Mouse (Mus musculus): ENCODE measurements around the gene Gpr75. TPM values are rescaled to one million over a fixed set of nuclear protein-coding genes. Genes with fewer than 3 reads are reported as not detected.

Gpr75 gene
- not detected for total RNA-seq (2021)

DNA sequence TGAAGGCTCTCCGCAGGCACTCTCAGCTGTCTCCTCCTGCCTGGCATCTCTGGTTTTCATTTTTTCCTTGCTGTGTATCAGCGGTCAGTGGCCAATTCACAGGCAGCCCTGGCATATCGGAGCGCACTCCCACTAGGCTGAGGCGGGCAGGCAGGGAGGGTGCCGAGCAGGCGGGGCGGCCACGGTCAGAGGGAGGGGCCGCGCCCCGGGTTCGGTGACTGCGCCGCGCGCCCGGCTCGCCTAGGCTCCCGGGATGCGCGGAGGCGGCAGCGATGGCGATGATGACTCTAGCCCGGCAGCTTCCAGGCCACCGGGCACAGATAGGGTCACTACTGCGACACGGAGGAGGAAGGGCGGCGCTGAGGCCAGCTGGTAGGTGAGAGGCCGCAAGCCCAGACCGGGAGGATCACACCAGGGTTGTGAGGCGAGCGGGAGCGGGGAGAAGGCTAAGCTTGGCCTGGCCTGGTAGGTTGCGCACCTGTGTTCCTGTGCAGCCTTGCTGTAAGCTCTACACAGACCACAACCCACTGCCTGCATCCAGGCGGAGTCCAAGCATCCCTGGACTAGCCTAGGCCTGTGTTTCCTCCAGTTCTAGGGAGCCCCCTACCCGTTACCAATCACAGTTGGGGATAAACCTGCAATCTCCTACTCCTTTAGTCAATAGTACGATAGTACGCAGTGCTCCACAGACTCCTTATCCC is at the start of gene Gpr75, which contains the start of gene Asb3:
Gpr75 (plus strand) TSS at position 188 of the 701 bp plus-strand sequence.
Asb3 (plus strand) TSS at position 246 of the 701 bp plus-strand sequence.
- peak; percentile 56 to 60 for DNase-seq
- intact Hi-C loops (cut with DNase I): no loop called here

- no peak for DNase-seq
- intact Hi-C loops (cut with DNase I): no loop called here
Observed at GRCm38 (mm10) chr11:30838793-30839192, 46.4 kb upstream of the Gpr75 start.

DNA sequence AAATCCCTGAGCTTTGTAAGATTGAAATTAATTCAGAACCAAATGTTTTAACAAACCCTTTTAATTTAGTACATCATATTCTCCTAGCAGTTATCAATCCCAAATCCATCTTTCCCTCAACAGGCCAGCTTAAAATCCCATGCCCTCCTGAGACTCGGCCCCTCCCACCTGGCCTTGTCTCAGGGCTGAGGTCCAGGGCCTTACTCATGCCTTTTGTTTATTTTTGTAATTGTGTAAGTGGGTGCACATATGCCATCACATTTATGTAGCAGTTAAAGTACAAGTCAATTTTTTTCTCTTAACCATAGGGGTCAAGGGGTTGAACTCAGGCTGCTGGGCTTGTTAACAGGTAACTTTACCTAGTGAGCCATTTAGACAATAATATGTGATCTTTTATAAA is 40.8 kb upstream of the Gpr75 start:
- intact Hi-C loops (cut with DNase I): no loop called here
- no peak for DNase-seq

- no peak for DNase-seq
- intact Hi-C loops (cut with DNase I): no loop called here
Observed at GRCm38 (mm10) chr11:30872425-30872824, 12.7 kb upstream of the Gpr75 start.

DNA sequence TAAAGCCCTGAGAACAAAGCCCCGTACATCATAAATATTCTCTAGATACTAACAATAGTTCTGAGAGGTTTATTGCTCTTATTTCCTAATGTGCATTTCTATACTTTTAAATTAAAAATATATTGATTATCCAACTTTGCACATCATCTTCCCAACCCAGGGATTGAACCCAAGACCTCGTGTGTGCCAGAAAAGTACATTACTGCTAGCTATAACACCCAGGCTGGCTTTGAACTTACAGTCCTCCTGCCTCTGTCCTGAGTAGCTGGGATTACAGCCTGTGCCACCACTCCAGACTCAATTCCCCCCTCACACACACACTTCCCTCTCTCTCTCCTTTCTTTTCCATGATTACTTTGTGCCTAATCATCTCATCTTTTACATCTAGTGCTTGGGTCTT is 3.0 kb downstream of the Gpr75 start:
- intact Hi-C loops (cut with DNase I): no loop called here
- no peak for DNase-seq

DNA sequence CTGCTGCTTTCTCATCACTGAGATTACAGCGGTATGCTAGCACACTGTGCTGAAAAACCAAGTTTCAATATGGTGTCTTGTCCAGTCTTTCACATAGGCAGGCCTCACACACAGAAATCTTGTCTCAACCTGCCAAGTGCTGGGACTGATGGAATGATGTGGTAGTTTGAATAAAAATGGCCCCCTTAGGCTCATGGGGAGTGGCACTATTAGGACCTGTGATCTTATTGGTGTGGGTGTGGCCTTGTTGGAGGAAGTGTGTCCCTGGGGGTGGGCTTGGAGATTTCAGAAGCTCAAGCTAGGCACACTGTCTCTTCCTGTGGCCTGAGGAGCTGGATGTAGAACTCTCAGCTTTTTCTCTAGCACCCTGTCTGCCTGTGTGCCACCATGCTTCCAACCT is 11.0 kb downstream of the Gpr75 start:
- intact Hi-C loops (cut with DNase I): no loop called here
- DNase-seq: no peak

DNA sequence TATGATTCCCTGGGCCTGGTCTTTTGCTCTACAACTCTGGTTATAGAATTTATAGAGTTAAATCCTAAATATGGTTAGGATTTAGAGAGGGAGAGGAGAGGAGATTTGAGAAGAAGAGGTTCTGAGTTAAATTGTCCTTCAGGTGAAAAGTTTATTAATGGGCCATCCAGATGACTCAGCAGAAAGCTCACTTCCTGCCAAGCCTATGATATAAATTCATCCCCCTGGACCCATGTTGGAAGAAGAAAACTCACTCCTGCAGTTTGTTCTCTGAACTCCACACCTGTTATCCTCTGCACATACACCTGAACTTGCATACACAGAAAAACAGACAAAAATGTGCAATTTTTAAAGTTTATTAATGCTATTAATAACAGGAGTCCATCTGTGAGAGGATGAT is 14.2 kb downstream of the Gpr75 start:
- no peak for DNase-seq
- intact Hi-C loops (cut with DNase I): no loop called here

- intact Hi-C loops (cut with DNase I): no loop called here
- DNase-seq: no peak
Observed at GRCm38 (mm10) chr11:30912311-30912710, 27.2 kb downstream of the Gpr75 start.

DNA sequence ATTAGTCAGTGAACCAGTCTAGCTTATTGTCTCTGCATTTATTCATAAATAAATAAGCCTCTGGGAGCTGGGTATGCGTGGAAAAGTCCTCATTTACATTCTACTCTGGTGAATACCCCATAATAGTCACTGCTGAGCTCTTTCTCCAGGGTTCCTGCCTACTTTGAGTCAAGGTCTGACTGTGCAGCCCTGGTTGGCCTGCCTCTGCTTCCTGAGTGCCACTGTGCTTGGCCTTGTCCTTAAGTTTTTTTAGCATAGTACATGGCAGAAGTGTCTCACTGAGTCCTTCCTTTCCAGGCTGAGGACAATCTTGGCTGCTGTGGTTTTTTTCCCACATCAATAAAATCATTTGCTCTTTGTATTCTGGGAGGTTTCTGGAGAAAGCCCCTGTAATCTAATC is 35.5 kb downstream of the Gpr75 start:
- intact Hi-C loops (cut with DNase I): no loop called here

DNA sequence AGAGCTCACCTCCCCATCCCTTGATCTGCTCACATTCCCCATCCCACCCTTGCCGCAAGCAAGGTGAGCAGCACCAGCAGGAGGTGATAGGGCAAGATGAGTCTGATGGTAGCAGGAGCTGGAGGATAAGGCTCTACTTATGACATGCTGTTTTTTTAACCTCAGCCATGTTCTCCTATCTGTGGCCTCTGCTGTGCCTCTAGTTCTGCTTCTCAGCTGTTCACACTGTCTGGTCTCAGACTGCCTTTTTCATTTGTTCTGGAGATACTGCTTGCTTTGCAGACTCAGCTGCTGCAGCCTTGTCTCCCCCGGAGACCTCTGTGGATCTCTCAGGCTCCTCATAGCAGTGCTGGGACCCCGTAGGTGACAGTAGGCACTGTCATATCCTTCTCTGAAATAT is 38.1 kb downstream of the Gpr75 start:
- intact Hi-C loops (cut with DNase I): no loop called here
- DNase-seq: no peak

More for the DNA sequence above, 35.5 kb downstream of the Gpr75 start:
- no peak for DNase-seq

DNA sequence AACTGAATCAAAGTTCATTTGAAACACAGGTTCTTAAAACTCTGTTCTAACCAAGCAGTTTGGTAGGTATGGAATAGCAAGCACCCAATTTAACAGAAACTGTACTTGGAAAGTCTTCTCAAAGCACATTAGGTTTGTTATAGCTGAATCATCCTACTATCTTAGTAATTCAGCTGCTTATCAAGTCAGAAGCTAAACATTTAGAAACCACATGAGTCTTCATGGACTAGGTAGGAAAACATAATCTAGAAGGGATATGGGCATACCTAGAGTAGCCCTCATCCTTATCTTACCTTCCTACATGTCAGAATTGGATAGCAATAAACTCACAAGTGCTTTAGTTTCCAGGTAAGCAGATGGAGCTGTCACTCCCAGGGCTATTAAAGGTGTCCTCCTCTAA is 42.9 kb downstream of the Gpr75 start:
- intact Hi-C loops (cut with DNase I): no loop called here
- DNase-seq: no peak

GRCm38 (mm10) chr11:30928498-30928897 is 43.3 kb downstream of the Gpr75 start:
- intact Hi-C loops (cut with DNase I): no loop called here

More at GRCm38 (mm10) chr11:30928498-30928897, 43.3 kb downstream of the Gpr75 start:
- no peak for DNase-seq

Other genes starting within 250 kb of the Gpr75 start
- gene Acyp2, start 235.8 kb upstream of the Gpr75 start, total RNA-seq (2021): 10 to 100 TPM; 49.8 to 55.1 TPM
- gene Psme4, start 113.6 kb upstream of the Gpr75 start, total RNA-seq (2021): 10 to 100 TPM; 80.2 to 83.8 TPM
- 1 to 10 TPM; 7.3 to 9.1 TPM for gene Asb3, start 58 bp downstream of the Gpr75 start, total RNA-seq (2021)
- gene Erlec1, start 69.0 kb downstream of the Gpr75 start, total RNA-seq (2021): 10 to 100 TPM; 44.6 to 44.7 TPM
- gene Chac2, start 101.0 kb downstream of the Gpr75 start, total RNA-seq (2021): 10 to 100 TPM; 10.1 to 11.3 TPM